Mouse (Mus musculus) neutrophil, adult 5-6 weeks (primary cell): ENCODE data around the gene Tk2. TPM values are rescaled to one million over a fixed set of nuclear protein-coding genes. Genes with fewer than 3 reads are reported as not detected.
"Not testable (repeated sequence)": the region's sequence is repeated elsewhere in the genome, so short reads cannot be mapped to it uniquely, and the experiment has no call there.

ENCODE experiments used
- ATAC-seq: fragments of 151-379, 151-347 bp; 2 replicates; pipeline ENCODE4 v1.8.0; 2017; ENCODE audit warnings: mild to moderate bottlenecking, moderate TSS enrichment; ENCODE audit not compliant: insufficient number of reproducible peaks, poor library complexity, low FRiP score, severe bottlenecking; ENCODE audit errors: extremely low read depth
- total RNA-seq: library from RNA; stranded (forward); fragments of 200-1000 nt; gene quantifications from 2 replicates; pipeline ENCODE4 v1.2.3, GENCODE M21; 2017

Tk2 gene
- 83.1 and 93.4 TPM in 2 replicates for total RNA-seq

DNA sequence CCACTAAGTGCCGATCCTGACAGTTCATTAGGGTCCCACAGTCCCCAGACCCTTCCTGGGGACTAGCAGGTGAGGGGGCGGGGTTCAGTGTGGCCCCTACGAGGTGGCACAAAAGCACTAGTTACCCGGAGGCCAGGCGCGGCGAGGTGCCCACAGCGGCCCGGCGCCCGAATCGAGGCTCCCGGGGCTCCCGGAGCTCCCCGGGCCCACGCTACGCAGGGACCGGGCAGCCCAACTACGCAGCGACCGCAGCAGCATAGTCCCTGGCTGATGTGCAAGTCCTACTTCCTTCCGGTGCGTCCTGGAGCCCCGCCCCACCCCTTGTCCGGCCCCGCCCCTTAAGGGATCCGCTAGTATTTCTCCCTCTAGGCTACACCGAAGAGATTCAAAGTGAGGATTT, at the start of gene Tk2:
TSS of gene Tk2 (minus strand) at position 283 of the 400 bp plus-strand sequence.
- ATAC-seq, result peak; percentile 72

DNA sequence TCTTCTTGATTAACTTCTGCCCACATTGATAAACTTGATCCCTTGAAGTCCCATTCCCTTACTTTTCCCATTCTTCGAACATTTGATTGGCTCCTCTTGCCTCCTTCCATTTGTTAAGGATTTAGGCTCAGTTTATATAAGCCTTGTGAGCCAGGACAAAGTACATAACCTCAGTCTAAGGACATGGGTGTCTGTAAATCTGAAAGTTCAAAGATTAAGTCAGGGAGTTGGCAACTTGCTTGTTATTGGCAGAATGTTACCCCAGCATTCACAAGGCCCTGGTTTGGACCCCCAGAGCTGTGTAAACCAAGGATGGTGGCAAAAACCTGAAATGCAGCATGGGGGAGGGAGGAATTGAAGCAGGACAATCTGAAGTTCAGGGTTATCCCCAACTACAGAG, 46.0 kb upstream of the Tk2 start:
- no peak for ATAC-seq

DNA sequence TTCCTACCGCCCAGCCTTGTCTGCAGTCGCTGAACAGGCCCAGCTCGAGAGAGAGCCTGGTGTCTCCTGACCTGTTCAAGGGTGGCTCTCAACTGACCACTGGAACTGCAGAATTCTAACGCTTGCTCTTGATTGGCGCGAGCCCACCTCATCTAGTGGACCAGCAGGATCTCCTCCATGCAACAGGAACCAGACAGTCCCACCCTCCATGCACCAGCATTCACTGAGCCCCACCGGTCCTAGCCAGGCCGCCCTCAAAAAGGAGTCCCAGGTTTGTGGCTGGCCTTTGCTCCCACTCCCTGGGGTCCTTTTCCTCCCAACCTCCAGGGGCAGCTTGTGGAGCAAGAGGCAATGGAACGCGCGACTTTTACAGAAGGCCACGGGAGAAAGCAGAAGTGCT, 44.7 kb upstream of the Tk2 start, which contains the start of gene Cmtm2a:
TSS of gene Cmtm2a (minus strand) at position 101 of the 400 bp plus-strand sequence.
- not testable (repeated sequence) for ATAC-seq

DNA sequence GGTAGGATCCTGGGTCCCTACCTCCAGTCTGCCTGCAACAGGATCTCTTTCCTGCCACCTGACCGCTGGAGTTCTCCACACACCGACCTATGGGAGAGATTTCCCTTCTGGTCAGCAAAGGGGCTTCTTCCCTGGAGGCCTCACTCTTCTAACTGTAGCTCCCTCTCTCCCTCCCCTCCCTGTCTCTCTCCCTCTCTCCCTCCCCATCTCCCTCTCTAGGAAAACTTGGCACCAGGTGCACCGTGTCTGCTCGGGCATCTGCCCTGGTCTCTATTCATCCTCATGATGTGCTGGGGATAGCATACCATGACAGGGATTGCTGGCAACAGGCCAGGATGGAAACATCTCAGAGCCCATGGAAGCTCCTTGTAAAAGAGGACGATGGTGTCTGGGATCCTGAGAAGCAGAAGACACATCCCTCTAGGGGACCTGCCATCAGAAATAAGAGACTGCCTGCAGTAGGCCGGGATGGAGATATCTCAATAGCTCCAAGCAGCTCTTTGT, 20.6 kb upstream of the Tk2 start:
- no peak for ATAC-seq

DNA sequence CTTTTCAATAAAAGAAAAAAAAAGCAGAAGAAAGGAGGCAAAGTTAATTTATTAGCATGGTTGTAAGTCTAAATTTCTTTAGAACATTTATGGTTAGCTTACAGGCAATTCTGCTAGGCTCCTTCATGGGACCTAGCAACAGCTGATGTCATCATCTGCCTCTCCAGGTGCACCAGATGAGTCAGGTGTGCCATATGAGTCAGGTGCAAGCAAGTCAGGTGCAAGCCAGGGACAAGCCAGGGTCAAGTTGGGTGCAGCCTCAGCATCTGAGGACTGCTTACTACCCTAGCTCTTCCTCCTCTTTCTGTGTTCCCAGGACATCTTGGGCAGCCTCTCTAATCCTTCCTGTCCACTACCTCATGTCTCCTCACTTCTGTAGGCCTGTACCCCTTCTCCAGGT, 20.0 kb upstream of the Tk2 start:
- no peak for ATAC-seq

DNA sequence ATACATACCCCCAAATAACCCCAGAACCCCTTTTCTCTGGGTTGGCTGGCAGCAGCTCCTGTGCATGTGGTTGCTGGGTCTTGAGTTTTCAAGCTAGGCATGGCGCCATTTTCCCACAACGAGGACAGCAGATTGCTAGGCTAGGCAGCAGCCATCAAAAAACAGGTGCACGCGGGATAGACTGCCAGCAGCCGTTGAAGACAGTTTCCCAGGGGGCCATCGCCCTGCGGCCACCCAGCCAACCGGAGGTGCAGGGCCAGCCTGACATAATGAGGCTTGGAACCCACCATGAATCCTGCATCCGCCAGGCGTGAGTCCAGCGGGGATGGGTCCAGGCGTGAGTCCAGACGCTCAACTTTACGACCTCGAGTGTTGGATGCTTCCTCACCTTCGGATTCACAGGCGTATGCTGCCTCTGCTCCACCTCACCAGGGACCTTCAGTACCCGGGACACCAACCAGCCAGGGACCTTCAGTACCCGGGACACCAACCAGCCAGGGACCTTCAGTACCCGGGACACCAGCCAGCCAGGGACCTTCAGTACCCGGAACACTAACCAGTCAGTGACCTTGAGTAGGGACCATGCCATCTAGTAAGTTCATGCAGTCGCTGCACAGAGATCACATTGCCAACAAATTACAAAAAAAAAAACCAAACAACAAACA, 16.0 kb upstream of the Tk2 start:
- not testable (repeated sequence) for ATAC-seq

DNA sequence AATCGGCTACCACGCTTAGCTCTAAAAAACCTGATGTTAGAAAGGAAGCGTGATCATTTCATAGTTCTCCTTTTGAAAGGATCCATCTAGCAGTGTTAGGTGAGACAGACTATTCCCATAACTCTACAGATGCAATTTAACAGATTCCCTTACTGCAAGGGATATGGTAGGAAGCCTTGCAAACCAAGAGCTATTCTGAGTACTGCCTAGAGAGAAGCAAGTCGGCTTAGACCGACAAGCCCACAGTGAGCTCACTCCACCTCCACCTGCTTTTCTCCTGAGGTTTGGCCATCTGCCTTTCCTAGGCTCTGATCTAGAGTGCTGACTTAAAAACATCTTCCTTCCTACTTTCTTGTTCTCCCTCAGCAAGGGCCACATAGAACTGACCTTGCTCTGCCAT, 13.4 kb upstream of the Tk2 start:
- ATAC-seq, result not testable (repeated sequence)

DNA sequence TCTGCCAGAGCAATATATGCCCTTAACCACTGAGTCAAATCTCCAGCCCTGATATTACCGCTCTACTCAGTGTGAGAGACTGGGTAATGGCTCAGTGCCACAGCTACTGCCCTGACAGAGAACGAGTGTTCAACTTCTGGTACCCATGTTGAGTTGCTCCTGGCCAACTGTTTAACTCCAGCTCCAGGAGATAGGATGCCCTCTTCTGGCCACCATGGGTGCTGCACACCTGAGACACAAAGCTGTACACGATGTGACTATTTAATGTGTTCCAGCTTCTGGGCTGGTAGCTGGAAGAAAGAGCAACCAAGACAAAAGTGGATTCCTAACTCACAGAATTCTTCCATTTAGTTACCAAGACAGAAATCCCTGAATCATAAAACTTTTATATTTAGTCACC, 4.7 kb upstream of the Tk2 start:
- peak; percentile 65 for ATAC-seq

DNA sequence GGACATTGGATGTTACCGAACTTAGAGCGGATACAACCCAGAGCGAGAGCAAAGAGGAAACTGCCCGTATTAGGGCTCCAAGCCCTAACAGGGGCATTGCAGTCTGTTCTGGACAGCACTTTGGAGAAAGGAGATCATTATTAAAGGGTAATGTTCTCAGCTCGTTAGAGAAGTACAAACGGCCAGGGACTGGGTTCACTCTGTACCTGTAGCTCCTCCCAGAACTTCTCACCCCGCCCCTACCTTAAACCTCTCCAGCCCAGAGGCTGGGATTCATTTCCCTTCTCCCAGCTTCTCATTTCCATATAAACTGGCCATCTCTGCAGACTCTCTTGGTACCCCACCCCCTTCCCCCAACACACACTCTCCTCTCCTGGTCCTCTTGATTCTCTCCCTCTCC, 3.1 kb upstream of the Tk2 start:
- no peak for ATAC-seq

DNA sequence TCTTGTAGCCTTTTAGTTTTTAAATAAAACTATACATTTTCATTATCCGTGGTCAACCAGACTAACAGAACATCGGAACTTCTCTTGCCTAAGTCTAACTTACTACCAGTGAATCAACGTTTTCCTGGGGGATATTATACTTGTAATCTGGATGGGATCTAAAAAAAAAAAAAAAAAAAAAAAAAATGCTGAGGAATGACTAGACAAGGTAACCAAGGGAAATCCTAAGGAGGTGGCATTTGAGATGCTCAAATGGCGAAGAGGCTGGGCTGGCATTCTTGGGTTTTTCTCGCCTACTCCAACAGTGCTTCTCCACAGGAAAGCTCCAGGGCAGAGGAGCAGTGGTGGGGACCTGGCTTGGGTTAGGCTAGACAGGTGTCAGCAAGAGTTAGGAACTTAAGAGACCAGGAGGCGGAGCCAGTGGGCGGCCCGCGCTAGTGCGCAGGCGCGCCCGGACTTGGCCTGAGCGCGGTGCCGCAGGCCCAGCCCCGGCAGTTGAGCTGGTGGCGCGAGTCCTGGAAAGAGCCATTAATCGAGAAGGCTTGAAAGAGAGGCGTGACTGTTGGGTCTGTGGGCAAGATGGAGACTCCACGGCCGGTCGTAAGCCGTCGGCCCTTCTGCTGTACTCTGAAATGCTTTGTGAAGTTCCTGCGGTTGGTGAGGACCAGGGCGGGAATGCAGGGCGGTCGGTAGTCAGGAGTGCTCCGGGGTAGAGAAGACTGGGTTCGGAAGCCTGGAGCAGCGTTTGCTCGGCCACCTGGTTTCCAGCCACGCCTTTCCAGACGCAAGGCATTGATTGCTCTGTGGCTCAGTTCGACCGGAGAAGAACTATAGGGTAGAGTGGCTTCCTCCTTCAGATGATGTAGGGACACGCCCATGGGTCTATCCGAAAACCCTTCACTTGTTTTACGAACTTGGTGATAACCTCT, 2.3 kb upstream of the Tk2 start, which contains the start of gene Cklf:
TSS of gene Cklf (plus strand) at position 423 of the 929 bp plus-strand sequence.
- peak; percentile 31 for ATAC-seq

DNA sequence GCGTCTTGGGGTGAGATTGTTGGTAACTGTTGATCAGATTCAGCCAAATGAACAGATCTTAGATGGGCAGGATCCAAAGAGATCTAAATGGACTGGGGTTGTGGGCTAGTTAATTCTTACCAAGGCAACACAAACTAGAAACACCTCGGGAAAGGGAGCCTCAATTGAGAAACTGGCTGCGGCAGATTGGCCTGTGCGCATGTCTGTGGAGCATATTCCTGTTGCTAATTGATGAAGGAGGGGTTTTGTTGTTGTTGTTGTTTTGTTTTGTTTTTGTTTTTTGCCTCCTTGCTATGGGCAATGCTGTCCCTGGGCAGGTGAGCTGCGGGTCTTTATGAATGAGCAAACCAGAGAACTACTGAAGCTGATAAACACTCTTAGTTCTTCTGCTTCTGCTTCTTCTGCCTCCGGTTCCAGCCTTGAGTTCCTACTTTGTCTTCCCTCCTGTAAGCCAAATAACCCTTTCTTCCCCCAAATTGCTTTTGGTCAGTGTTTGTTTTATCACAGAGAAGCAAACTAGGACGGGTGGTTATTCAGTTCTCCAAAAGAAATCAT, 1.2 kb upstream of the Tk2 start:
- ATAC-seq, result no peak

DNA sequence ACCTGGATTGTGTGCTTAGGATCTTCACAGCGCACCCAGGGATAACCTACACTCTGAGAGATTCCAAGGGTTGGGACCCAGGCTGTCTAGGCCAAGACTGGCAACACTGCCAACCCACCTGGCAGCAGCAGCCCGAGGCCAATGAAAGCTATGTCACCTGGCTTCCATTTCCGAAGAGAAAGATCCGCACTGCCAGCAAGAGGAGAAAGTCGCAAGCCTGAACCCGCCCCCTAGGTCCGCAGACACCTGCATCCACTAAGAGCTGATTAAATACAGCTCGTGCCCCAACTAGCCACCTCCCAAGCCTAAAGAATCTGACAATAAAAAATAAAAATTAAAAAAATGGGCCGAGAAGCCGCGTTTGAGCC, 466 bp downstream of the Tk2 start:
- no peak for ATAC-seq

DNA sequence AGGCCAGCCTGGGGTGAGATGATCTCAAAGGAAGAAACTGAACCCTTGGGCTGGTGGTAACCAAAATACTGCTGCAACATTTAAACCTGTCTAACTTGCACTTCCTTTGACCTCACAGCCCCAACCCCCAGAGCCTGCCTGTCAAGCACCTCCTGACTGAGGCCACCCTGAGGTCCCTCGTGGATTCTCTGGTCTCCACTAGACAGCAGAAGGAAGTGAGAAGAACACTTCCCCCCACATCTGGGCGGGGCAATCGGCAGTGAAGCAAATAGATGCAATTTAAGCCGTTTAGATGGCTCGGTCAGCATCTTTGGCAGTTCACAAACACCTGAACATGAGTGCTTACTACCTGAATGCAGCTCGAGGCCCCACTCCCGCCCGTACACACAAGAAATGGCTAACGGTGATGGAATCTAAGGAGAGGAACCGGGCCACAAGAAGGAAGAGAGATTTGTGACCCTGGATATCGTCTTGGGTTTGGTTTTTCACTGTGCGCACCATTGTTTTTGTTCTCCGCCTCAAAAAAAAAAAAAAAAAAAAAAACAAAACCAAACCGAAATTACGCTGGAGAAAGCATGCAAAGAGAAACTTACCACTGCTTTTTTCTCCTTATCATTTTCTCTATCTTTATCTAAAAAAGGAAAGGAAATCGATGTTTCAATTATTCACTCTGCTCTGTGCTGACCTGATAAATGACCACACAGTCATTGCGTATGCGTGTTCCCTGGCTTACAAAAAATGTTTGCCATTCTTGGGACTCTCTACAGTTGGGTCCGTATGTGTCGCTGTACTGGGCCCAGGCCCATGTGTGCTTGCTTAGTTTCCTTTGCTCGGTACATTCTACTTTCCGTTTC, 1.1 kb downstream of the Tk2 start:
- ATAC-seq, result peak; percentile 76

DNA sequence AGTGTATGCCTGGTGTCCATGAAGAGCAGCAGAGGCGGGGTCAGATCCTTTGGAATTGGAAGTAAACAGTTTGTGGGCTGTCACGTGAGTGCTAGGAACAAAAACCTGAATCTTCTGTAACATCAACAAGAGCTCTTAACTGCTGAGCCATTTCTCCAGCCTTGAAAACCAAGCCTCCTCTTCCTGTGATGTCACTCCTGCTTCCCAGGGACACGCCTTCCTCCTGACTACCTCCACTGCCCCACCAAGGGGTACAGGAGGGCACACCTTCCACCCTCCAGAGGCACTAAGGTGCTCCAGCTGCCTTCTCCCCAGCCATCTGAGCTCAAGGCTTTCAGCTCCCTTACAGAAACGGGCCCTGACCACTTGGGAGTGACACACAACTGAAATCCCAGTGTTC, 1.7 kb downstream of the Tk2 start:
- ATAC-seq, result no peak

DNA sequence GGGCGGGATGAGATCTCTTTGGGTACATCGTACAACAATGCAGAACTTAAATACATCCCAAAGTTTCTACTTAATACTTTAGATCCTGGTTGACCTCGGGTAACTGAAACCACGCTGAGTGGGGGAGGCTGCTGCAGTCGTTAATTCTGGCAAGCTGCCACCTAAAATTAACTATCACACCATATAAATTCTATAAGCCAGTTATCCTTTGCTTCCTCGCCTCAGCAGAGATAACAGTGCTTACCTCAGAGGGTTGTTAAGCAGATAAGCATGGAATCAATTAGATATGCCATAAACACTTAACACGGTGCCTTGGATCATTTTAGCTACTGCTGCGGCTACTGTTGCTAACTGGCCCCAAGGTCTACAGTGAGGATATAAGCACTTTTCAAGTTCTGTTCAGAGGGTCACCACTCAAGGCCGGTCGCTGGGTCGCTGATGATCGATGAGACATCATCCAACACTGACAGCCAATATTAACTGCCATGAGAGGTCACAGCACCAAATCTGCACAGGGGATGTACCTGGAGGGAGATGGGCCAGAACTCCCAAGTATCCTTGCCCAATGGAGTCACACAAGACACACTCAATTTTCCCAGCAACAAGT, 6.2 kb downstream of the Tk2 start:
- ATAC-seq, result no peak

DNA sequence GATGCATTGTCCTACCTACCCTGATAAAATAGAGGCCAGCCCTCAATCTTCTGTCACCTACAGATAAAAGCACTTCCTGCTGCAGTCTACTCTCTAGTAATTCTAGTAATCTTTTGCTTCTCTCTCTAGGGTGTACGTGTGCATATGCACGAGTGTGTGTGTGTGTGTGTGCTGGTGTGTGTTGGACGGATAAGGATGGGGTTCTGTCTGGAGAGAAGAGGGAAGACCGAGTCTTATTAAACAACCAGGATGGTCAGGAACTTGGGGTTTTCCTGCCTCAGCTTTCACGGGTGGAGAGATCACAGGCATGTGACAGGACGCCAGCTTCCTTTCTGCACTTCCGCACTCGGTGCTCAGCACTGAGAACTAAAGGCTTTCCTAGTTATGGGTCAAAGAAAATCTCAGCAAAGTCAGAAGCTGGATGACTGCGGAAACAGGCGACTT, 8.9 kb downstream of the Tk2 start:
- peak; percentile 51 for ATAC-seq

DNA sequence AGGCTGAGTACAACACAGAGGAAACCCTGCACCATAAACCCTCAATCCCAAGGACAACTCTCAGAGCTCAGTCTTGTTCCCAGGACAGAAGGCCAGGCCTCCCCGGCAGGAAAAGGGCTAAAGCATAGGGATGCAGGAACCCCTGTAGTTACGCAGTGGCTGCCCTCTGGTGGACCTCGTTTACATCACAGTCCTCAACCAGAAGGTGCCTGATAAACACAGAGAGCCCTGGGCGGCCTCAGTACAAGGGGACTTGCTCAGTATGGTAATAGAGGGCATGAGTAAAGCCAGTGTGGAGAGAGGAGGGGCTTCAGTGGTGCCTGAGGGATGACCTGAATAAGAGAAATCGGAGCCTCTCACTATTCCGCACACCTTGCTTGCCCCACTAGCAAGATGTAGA, 13.8 kb downstream of the Tk2 start:
- ATAC-seq, result no peak

DNA sequence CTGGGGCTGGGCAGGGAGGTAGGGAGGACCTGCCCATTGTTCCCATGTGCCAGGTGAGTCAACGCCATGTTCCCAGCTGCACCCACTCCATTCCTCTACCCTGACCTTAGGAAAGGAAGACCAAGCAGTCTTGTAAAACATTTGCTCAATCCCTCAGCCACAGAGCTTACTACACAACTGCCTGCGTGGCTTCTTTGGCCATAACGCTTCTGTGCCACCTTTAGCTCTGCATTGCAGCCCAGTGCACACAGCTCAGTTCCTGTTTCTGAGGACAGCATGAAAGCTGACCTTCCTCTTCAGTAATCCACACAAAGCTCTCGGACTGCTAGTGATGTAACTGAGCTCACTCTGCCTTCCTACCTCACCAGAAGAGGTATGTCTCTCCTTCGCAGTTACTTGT, 15.4 kb downstream of the Tk2 start:
- peak; percentile 77 for ATAC-seq
